Mouse (Mus musculus): Measurements from ENCODE around the gene Tlr6.

The Tlr6 gene

DNA sequence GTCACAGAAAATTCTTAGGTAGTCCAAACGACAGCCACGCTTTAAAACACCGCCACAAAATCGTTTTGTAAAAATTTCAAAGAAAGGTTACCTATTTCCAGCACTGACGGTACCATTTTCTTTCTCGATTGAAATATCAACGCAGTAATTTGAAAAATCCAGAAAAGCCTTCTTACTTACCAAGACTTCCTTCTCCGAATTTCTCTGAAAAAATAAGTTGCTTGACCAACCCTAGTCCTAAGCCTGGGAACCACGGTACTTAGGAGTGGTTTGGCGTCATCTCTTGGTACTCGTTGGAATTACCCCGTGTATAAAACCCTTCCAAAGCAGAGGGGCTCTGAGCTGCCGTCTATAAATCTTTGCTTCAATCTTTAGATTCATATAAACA is at the start of gene Tlr6:
Tlr6 (minus strand) TSS at position 255 of the 388 bp plus-strand sequence.
- peak; percentile 74 for DNase-seq

DNA sequence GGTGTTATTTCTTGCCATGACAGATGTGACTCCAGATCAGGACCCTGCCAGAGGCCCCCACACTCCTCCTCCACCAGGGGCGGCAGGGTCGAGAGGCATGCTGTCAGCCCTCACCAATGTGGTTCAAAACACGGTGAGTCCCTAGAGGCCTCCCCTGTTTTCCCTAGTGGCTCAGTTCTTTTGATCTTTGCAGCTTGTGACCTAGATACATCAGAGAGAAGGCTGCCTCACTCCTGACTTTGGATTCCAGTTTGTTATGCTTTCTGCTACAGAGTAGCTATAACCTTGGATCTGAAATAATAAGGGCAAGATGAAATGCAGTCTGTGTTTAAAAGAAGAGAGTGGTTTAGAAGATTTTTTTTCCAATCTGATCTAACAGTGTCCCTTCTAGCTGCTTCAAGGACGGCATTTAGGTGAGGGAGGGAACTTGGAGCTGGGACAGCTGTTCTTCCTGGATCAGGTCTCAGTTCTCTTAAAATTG is 46.2 kb upstream of the Tlr6 start:
- peak; percentile 69 for DNase-seq

GRCm38 (mm10) chr5:65005251-65005650 is 45.4 kb upstream of the Tlr6 start:
- DNase-seq, result no peak

DNA sequence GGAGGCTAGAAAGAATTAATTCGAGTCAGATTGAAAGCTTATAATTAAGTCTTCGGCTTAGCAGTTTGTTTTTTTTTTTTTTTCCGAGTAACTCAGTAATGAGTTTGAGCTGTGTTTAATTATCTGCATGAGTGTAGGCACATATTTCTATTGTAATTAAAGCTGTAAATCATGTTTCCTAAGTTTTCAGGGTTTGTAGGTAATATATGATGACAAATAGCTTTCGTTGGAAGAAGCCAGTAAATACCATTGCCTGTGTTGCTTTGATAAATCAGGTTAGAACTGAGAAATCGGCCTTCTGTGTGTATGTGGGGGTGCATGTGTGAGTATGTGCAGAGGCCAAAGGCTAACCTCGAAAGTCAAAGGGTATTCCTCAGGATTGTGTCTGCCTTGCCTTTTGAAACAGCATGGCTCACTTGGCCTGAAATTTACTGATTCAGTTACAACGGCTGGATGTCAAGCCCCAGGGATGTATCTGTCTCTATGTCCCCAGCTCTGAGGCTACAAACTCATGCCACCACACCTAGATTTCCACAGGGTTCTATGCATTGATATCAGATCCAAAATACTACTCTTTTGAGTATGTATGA is 44.1 kb upstream of the Tlr6 start:
- no peak for DNase-seq

DNA sequence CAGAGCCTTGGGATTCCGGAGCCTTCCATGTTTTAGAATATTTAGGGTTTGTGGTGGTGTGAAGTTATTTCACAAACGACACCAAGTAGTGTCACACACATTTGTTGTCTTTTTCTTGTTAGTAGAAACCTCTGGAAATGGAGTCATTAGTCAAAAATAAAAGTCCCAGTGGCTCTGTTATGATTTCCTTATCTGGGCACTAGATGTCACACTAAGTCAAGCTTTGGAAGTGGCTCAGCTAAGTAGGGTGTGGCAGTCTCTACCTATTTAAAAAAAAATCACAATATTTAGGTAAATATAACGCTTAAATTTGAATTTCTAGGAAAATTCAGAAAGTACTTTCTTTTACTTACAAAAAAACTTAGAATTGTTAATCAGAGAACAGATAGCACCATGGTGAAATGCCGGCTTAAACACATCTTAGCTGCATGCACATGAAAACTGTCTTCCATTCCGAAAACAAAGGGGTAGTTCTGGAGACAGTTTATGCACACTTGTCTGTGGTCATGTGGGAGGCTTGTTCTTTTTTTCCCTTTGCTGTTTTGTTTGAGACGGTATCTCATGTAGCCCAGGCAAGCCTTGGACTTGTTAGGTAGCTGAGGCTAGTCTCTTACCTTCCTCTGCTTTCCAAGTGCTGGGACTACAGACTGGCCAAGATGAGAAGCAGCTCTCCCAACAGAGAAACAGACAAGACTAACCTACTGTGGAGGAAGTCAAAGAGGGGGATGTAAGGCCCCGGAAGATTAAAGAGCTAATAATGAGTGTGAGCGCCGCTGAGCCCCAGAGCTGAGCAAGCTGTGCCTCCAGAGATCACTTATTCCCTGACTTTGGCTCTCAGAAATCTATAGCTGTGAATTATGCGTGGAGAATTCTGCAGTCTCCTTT is 43.3 kb upstream of the Tlr6 start:
- no peak for DNase-seq

DNA sequence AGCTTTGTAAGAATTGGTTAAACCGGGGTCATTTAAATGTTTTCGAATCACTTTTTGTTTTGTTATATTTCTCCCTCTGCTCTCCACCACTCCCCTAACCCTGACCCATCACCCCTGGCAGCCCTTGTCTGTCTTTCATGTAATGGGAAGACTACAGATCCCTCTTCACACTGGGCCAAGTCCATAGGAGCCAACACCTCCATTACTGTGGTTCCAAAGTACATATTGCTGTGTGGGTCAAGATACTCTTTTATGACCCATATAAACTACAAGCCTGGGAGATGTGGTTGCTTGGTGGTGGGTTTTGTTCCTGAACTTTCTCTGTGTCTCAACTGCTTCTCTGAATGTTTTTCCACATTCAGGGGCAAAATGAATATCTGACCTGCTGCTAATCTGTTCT is 35.5 kb upstream of the Tlr6 start:
- DNase-seq, result no peak

- DNase-seq, result no peak
Observed at GRCm38 (mm10) chr5:64992540-64992939, 32.6 kb upstream of the Tlr6 start.

- no peak for DNase-seq
Observed at GRCm38 (mm10) chr5:64989940-64990339, 30.0 kb upstream of the Tlr6 start.

DNA sequence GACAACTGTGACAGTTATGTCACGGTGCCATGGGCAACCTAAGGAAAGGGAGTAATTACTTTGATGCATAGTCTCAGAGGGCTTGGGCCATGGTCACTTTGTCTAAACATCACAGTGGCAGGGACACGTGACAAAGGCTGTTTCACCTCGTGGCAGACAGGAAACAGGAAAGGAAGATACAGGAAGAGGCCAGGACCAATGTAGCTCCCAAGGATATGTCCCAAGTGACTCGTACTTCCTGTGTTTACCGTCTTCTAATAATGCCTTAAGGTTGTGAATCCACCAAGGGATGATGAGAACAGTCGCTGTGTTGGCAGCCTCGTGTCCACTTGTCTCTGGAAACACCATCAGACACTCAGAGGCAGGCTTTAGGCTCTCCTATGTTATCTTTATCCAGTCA is 26.1 kb upstream of the Tlr6 start:
- no peak for DNase-seq

DNA sequence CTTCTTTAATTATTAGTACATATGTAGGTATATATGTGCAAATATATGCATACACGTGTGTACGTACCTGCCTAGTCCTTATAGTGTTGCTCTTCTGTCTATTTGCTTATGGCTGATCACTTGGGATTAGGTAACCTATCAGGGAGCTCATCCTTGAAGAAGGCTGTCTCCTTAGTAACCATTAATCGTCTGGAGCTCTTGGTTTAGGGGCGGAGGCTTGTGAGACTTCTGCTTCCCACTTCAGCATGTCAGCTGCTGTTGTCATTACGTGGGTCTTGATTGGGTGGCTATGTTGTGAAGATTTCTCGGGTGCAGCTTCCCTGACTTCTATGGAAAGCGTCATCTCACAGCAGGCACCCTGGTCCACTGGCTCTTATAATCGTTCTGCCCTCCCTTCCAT is 17.2 kb upstream of the Tlr6 start:
- DNase-seq, result no peak

GRCm38 (mm10) chr5:64975121-64975520 is 15.2 kb upstream of the Tlr6 start:
- no peak for DNase-seq

- peak; percentile 19 for DNase-seq
Observed at GRCm38 (mm10) chr5:64969861-64970771, 10.2 kb upstream of the Tlr6 start, which contains the start of gene Fam114a1. Gene Fam114a1 (plus strand): TSS chr5:64970071.

DNA sequence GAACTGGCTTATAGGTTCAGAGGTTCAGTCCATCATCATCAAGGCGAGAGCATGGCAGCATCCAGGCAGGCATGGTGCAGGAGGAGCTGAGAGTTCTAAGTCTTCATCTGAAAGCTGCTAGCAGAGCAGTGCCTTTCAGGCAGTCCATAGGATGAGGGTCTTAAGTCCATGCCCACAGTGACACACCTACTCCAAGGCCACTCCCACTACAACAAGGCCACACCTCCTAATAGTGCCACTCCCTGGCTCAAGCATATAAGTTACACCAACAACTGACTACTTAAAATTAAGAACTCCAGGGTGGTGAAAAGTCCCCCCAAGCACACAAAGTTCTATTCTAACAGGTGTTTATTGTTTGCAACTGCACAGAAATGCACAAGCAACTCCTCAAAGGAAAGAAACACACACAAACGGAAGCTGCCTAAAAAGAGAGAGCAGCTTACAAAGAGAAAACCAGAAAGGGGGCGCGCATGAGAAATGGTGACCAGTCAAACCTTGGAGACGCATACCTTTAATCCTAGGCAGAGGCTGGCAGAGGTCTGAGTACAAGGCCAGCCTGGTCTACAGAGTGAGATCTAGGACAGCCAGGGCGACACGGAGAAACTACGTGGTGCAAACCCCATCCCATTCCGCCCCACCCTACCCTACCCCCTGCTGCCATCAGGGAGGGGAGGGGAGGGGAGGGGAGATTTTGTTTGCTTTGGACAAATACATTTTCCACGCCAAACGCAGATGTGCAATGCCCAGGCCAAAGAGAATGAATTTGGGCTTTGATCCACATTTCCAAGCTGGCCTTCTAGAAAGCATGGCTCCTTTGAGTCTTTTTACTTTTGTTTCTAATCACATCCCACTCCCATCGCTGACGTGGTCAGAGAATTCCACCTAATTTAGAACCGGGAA is 9.3 kb upstream of the Tlr6 start:
- DNase-seq, result peak; percentile 35

- no peak for DNase-seq
Observed at GRCm38 (mm10) chr5:64963735-64964134, 3.8 kb upstream of the Tlr6 start.

DNA sequence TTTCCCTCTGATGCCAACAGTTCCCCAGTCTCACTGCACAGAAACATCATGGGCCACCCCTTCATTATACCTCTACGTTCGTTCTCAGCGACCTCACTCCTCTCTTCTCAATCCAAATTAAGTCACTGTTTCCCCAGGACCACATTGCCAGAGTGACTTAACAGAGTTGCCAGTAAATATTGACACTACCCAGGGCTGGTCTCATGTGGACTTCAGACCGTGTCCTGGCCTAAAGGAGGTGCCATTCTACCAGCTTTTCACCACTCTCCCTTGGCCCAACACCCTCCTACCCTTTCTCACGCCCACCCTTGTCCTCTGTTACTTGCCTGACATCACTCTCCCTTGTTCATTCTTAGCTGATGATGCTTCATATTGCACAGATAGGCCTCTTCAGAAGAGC is 3.4 kb upstream of the Tlr6 start:
- no peak for DNase-seq

- no peak for DNase-seq
Observed at GRCm38 (mm10) chr5:64960857-64961391, 1.0 kb upstream of the Tlr6 start.

GRCm38 (mm10) chr5:64958991-64959842 is 680 bp downstream of the Tlr6 start:
- peak; percentile 33 for DNase-seq

DNA sequence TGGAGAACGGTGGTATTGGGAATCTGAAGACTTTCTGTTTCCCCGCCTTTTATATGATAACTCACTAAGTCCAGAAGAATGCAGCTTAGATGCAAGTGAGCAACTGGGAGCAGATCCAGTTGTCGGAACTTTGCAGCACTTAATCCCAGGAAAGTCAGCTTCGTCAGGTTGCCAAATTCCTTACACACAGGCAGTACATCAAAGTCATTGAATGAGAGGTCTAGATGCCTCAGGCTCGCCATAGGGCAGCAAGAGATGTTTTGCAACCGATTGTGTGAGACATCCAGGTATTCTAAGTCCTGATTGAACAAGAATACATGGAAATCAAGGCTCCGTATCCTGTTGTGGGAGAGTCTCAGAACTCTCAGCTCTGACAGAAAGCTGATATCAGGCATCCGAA is 5.0 kb downstream of the Tlr6 start:
- DNase-seq, result no peak

- no peak for DNase-seq
Observed at GRCm38 (mm10) chr5:64951486-64951885, 8.4 kb downstream of the Tlr6 start.

- no peak for DNase-seq
Observed at GRCm38 (mm10) chr5:64932775-64933174, 27.1 kb downstream of the Tlr6 start.

DNA sequence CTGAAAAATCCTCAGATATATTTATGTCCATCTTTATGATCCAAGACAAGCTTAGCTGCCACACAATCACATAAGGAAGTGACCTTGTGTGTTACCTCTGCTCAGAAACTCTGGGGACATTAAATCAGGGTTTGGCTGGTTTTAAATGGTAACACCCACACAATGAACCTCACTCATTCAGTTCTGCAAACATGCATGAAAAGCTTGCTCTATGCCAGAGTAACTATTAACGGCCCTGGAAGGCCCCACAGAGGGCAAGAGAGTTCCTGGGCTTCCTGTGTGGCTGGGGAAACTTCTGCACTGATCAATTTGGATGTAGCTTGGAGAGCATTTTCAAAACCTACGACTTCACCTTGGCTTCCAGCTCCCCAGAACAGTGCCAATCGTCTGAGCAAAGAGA is 27.7 kb downstream of the Tlr6 start:
- DNase-seq, result no peak
